Mouse (Mus musculus): ENCODE data around the gene Gm11236. TPM values are rescaled to one million over a fixed set of nuclear protein-coding genes. Genes with fewer than 3 reads are reported as not detected.

The Gm11236 gene
- polyA plus RNA-seq (2014; fragmentation: Illumina TruSeq; extraction: RNeasy Lipid Tissue Mini Kit (QIAGEN cat#74804); ENCODE audit: low replicate concordance): not detected

GRCm38 (mm10) chr4:73637821-73638220 is at the start of gene Gm11236:
Gene Gm11236 (plus strand): TSS chr4:73638121.

GRCm38 (mm10) chr4:73607581-73607980 is 30.3 kb upstream of the Gm11236 start, which contains the start of gene Gm11238:
Gene Gm11238 (plus strand): TSS chr4:73607881.

GRCm38 (mm10) chr4:73622684-73623083 is 15.2 kb upstream of the Gm11236 start, which contains the start of gene Gm11237:
Gene Gm11237 (plus strand): TSS chr4:73622984.

GRCm38 (mm10) chr4:73668054-73668453 is 30.1 kb downstream of the Gm11236 start, which contains the start of gene Gm11239:
Gene Gm11239 (plus strand): TSS chr4:73668354.

GRCm38 (mm10) chr4:73683216-73683615 is 45.3 kb downstream of the Gm11236 start, which contains the start of gene Gm428:
Gene Gm428 (plus strand): TSS chr4:73683516.

Other genes with a start within 250 kb of the Gm11236 start
- not detected for gene Gm11487, start 233.0 kb upstream of the Gm11236 start, polyA plus RNA-seq (2014; fragmentation: Illumina TruSeq; extraction: RNeasy Lipid Tissue Mini Kit (QIAGEN cat#74804); ENCODE audit: low replicate concordance)
- not detected for gene Gm11238, start 30.2 kb upstream of the Gm11236 start, polyA plus RNA-seq (2014; fragmentation: Illumina TruSeq; extraction: RNeasy Lipid Tissue Mini Kit (QIAGEN cat#74804); ENCODE audit: low replicate concordance)
- gene Gm11237, start 15.1 kb upstream of the Gm11236 start, polyA plus RNA-seq (2014; fragmentation: Illumina TruSeq; extraction: RNeasy Lipid Tissue Mini Kit (QIAGEN cat#74804); ENCODE audit: low replicate concordance): not detected
- gene Gm11239, start 30.2 kb downstream of the Gm11236 start, polyA plus RNA-seq (2014; fragmentation: Illumina TruSeq; extraction: RNeasy Lipid Tissue Mini Kit (QIAGEN cat#74804); ENCODE audit: low replicate concordance): not detected
- not detected for gene Gm428, start 45.4 kb downstream of the Gm11236 start, polyA plus RNA-seq (2014; fragmentation: Illumina TruSeq; extraction: RNeasy Lipid Tissue Mini Kit (QIAGEN cat#74804); ENCODE audit: low replicate concordance)
- 26.7 TPM for gene Rasef, start 152.9 kb downstream of the Gm11236 start, polyA plus RNA-seq (2014; fragmentation: Illumina TruSeq; extraction: RNeasy Lipid Tissue Mini Kit (QIAGEN cat#74804); ENCODE audit: low replicate concordance)
- gene Gm11758, start 238.1 kb downstream of the Gm11236 start, polyA plus RNA-seq (2014; fragmentation: Illumina TruSeq; extraction: RNeasy Lipid Tissue Mini Kit (QIAGEN cat#74804); ENCODE audit: low replicate concordance): not detected